In the genomic region with DNA sequence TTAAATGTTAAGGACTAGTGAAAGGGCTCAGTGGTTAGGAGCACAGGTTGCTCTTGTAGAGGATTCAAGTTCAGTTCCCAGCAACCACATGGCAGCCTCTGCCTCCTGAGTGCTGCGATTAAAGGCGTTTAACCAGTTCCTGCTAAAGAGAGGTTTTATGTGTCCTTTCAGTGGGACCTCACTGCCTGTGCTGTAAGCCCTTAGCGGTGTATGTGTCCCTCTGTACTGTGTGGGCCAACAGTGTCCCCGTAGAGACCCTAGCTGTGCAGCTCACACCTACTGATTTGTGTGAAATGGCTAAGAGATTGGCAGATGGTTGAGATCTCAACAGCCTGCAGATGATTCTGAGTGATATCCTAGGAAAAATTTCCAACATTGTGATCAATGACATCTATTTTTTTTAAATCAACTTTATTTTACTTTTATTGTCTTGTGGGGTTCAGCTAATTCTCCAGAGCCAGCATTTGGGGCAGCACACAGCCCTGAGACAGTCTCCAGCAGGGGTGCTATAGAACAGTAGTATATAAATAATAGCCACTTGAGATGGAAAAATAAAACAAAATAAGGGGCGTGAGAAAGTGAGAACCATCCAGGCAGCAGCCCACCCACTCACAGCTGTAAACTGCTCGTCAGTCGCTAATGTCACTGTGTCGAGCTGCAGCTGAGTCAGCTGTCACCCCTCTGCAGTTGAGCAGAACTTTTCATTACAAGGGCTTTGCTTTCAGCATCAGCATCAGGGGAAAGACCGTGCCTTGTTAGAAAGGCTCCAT, we compare ENCODE assay signal across 12 mouse cellular contexts.
DNase-seq lines count a peak whose midpoint lies in the region; ATAC-seq and TF ChIP-seq lines count a peak whose summit lies in the region.
"Had no signal": no experiment of that assay in that cellular context is flagged by ENCODE, and none has a peak within 500 bp of the region (broad histone marks: within the 10 kb centered on the region; RNA-seq: fewer than 3 reads in every experiment).

No protein-coding gene starts in this region.

- peak overlapping the region; percentile 91 for H3K27ac ChIP-seq in layer of hippocampus, adult 2 months
- 0 out of 2 replicates have a peak overlapping the region, but pooled peaks have one; percentile 27 for H3K27ac ChIP-seq in forebrain, embryonic 16.5 days (ENCODE audit: low read length)

- peak; percentile 68 for DNase-seq in heart, adult 11 months
- no peak for DNase-seq in heart, adult 18-20 months
- DNase-seq in layer of hippocampus, adult 2 months (ENCODE audit: low spot score in 2 of 2), result no peak
- no peak for DNase-seq in layer of hippocampus, postnatal 25 days (ENCODE audit: extremely low spot score in 1 of 2, low spot score in 1 of 2)
- peak; percentile 22 for DNase-seq in NIH3T3 (ENCODE audit: low read depth)
- DNase-seq in cerebellum, adult 9-10 months, result no peak
- DNase-seq in gastrocnemius, adult 18-20 months (ENCODE audit: low spot score), result no peak
- DNase-seq: kidney, adult 18-20 months; left cerebral cortex, postnatal 4 days; liver, postnatal 0 days; thymus, postnatal 4 days had no signal

- H3K36me3 ChIP-seq in forebrain, embryonic 16.5 days (ENCODE audit: control insufficient read depth, insufficient read depth), result no peaks in the 10 kb centered on the region

- H3K4me3 ChIP-seq in layer of hippocampus, adult 2 months, result no peak overlapping the region
- H3K4me3 ChIP-seq in forebrain, embryonic 16.5 days (replicated peaks; ENCODE audit: low read length), result no peak overlapping the region

- peaks cover 11% of the 10 kb centered on the region for H3K4me1 ChIP-seq in forebrain, embryonic 16.5 days (replicated peaks; ENCODE audit: control insufficient read depth, insufficient read depth, low read length)

- peak; percentile 52 for ATAC-seq in forebrain, embryonic 16.5 days
- ATAC-seq: liver, postnatal 0 days had no signal

- H3K9me3 ChIP-seq in forebrain, embryonic 16.5 days (ENCODE audit: control insufficient read depth, low read length), result no peaks in the 10 kb centered on the region

- peak; percentile 66 for TF ChIP-seq CTCF in layer of hippocampus, adult 2 months (conservative IDR thresholded peaks at IDR 0.05)

- no peak overlapping the region for H3K9ac ChIP-seq in forebrain, embryonic 16.5 days (replicated peaks; ENCODE audit: low read depth, low read length)
- H3K9ac ChIP-seq: liver, postnatal 0 days had no signal

- no peak overlapping the region for H3K4me2 ChIP-seq in forebrain, embryonic 16.5 days (ENCODE audit: low read length)

- H3K27me3 ChIP-seq in forebrain, embryonic 16.5 days (replicated peaks; ENCODE audit: control insufficient read depth, insufficient read depth, low read length), result no peaks in the 10 kb centered on the region

- 34% methylated on average over 9 of the region's 9 CpGs for WGBS in forebrain, embryonic 16.5 days

Comparison
In these comparisons a context has a peak if more than half of its experiments do, and no peak if none do; other contexts are left out.
1. DNase-seq: peak in heart, adult 11 months (single experiment) and NIH3T3 (single experiment); none in heart, adult 18-20 months (0 of 2), layer of hippocampus, adult 2 months (0 of 2), layer of hippocampus, postnatal 25 days (0 of 2), cerebellum, adult 9-10 months (single experiment) and gastrocnemius, adult 18-20 months (single experiment).